Mouse (Mus musculus) layer of hippocampus, adult 8-10 months (tissue): ENCODE results near the gene Olfr1359. TPM values are rescaled to one million over a fixed set of nuclear protein-coding genes. Genes with fewer than 3 reads are reported as not detected.

Source experiments
- microRNA-seq, 2 experiments: library from miRNA; unstranded; fragments of <30 nt; microRNA quantifications; one replicate each; pipeline ENCODE4 v1.2.0; 2022
- total RNA-seq, 4 experiments: library from RNA; stranded (reverse); gene quantifications; 2 replicates each; pipeline ENCODE4 v1.2.4; 2022

Olfr1359 gene
- total RNA-seq, 4 experiments from 2014 or later, result not detected

Small RNAs within 50 kb of the gene (microRNA-seq; reads per million reads assigned to microRNA genes)
- gene Gm44357, result 0 reads per million in 2 experiments
- 0 reads per million in 2 experiments for gene Gm44367
- 0 reads per million in 2 experiments for gene Gm44454

Other genes with a start within 250 kb of the Olfr1359 start
- gene Zscan26, start 244.4 kb upstream of the Olfr1359 start, total RNA-seq, result 10 to 100 TPM; 50.7 to 68.4 (median 61.0) TPM
- 1 to 10 TPM; 1.3 to 1.6 (median 1.4) TPM for gene Nkapl, start 229.6 kb upstream of the Olfr1359 start, total RNA-seq
- 1 to 10 TPM; 6.0 to 6.7 (median 6.3) TPM for gene Zkscan4, start 219.2 kb upstream of the Olfr1359 start, total RNA-seq
- gene Gm10065, start 218.7 kb upstream of the Olfr1359 start, total RNA-seq, result not detected
- gene AK157302, start 202.9 kb upstream of the Olfr1359 start, total RNA-seq, result 10 to 100 TPM; 17.4 to 24.2 (median 20.9) TPM
- gene Gm11273, start 196.7 kb upstream of the Olfr1359 start, total RNA-seq, result 10 to 100 TPM; 47.7 to 68.8 (median 61.4) TPM
- gene Zkscan8, start 167.0 kb upstream of the Olfr1359 start, total RNA-seq, result 10 to 100 TPM; 17.9 to 21.9 (median 19.8) TPM
- not detected for gene Olfr1366, start 155.3 kb upstream of the Olfr1359 start, total RNA-seq
- gene Olfr1535, start 138.2 kb upstream of the Olfr1359 start, total RNA-seq, result not detected
- gene Olfr1364, start 116.4 kb upstream of the Olfr1359 start, total RNA-seq, result not detected
- not detected for gene Olfr1362, start 84.1 kb upstream of the Olfr1359 start, total RNA-seq
- not detected for gene Olfr11, start 55.6 kb upstream of the Olfr1359 start, total RNA-seq
- gene Olfr1361, start 34.7 kb upstream of the Olfr1359 start, total RNA-seq, result not detected
- gene Olfr1360, start 20.7 kb upstream of the Olfr1359 start, total RNA-seq, result not detected
- 10 to 100 TPM; 10.8 to 28.3 (median 22.4) TPM for gene Hist1h2bl, start 18.0 kb downstream of the Olfr1359 start, total RNA-seq
- 10 to 100 TPM in 2 of 4 experiments, 1 to 10 TPM in 2; 8.1 to 36.7 (median 16.0) TPM for gene Hist1h2ai, start 18.3 kb downstream of the Olfr1359 start, total RNA-seq
- 10 to 100 TPM; 30.3 to 49.1 (median 42.8) TPM for gene Hist1h3h, start 19.5 kb downstream of the Olfr1359 start, total RNA-seq
- gene Hist1h2bm, start 23.9 kb downstream of the Olfr1359 start, total RNA-seq, result 1 to 10 TPM; 2.8 to 4.8 (median 3.2) TPM
- gene Hist1h4j, start 37.0 kb downstream of the Olfr1359 start, total RNA-seq, result 10 to 100 TPM; 11.6 to 17.1 (median 13.7) TPM
- gene Hist1h4k, start 52.4 kb downstream of the Olfr1359 start, total RNA-seq, result 100 to 1,000 TPM; 228 to 277 (median 247) TPM
- 10 to 100 TPM in 2 of 4 experiments, 1 to 10 TPM in 2; 8.7 to 11.4 (median 9.8) TPM for gene Hist1h2ak, start 55.7 kb downstream of the Olfr1359 start, total RNA-seq
- gene Hist1h2bn, start 56.0 kb downstream of the Olfr1359 start, total RNA-seq, result 1 to 10 TPM in 3 of 4 experiments, not detected in 1; 6.6 to 9.1 (median 8.4) TPM
- 1 to 10 TPM; 3.8 to 6.5 (median 5.9) TPM for gene Hist1h1b, start 82.5 kb downstream of the Olfr1359 start, total RNA-seq
- gene Hist1h3i, start 85.3 kb downstream of the Olfr1359 start, total RNA-seq, result 10 to 100 TPM; 32.9 to 72.6 (median 47.3) TPM
- 1 to 10 TPM in 1 of 4 experiments, not detected in 3; 3.2 TPM for gene Hist1h2an, start 89.1 kb downstream of the Olfr1359 start, total RNA-seq
- 10 to 100 TPM in 1 of 4 experiments, 1 to 10 TPM in 3; 3.1 to 11.6 (median 5.9) TPM for gene Hist1h2bp, start 89.3 kb downstream of the Olfr1359 start, total RNA-seq
- 10 to 100 TPM; 26.8 to 44.1 (median 30.6) TPM for gene Hist1h2bq, start 112.1 kb downstream of the Olfr1359 start, total RNA-seq
- 10 to 100 TPM in 3 of 4 experiments, 1 to 10 TPM in 1; 5.0 to 27.3 (median 17.8) TPM for gene Hist1h2ao, start 112.4 kb downstream of the Olfr1359 start, total RNA-seq
- 100 to 1,000 TPM; 180 to 291 (median 231) TPM for gene Hist1h4m, start 113.6 kb downstream of the Olfr1359 start, total RNA-seq
- gene Hist1h4n, start 134.1 kb downstream of the Olfr1359 start, total RNA-seq, result 10 to 100 TPM in 3 of 4 experiments, not detected in 1; 11.4 to 41.9 (median 29.6) TPM
- gene Hist1h2ap, start 135.4 kb downstream of the Olfr1359 start, total RNA-seq, result 10 to 100 TPM in 2 of 4 experiments, not detected in 2; 10.6 to 18.9 TPM
- 10 to 100 TPM; 26.6 to 44.1 (median 30.3) TPM for gene Hist1h2br, start 135.6 kb downstream of the Olfr1359 start, total RNA-seq
- 1 to 10 TPM; 1.9 to 4.5 (median 2.9) TPM for gene Zfp184, start 247.0 kb downstream of the Olfr1359 start, total RNA-seq